Mouse (Mus musculus) embryonic facial prominence, embryonic 12.5 days (tissue): ENCODE measurements around the gene Adamts6. TPM values are rescaled to one million over a fixed set of nuclear protein-coding genes. Genes with fewer than 3 reads are reported as not detected.

ENCODE experiments used
- ATAC-seq: fragments of 200-750 bp; cut with Nextera tagmentation; 2 replicates; pipeline ENCODE4 v1.8.0; 2017; ENCODE audit not compliant: insufficient number of reproducible peaks, insufficient read depth, low FRiP score, low TSS enrichment
- H3K27ac ChIP-seq: fragments of 300-500 bp; sonication (generic); 2 replicates; pipeline ENCODE4 v1.5.1; 2016; ENCODE audit warnings: mild to moderate bottlenecking
- H3K27me3 ChIP-seq: fragments of 300-500 bp; sonication (generic); 2 replicates; pipeline ENCODE4 v1.6.1; 2016; ENCODE audit warnings: mild to moderate bottlenecking, moderate library complexity
- H3K36me3 ChIP-seq: fragments of 300-500 bp; sonication (generic); 2 replicates; pipeline ENCODE4 v1.6.1; 2016; ENCODE audit warnings: mild to moderate bottlenecking
- H3K4me1 ChIP-seq: fragments of 300-500 bp; sonication (generic); 2 replicates; pipeline ENCODE4 v1.6.1; 2016
- H3K4me2 ChIP-seq: fragments of 300-500 bp; sonication (generic); replicated peaks from 2 replicates; pipeline ENCODE4 v1.6.1; 2016; ENCODE audit warnings: mild to moderate bottlenecking, moderate library complexity
- H3K4me3 ChIP-seq: fragments of 300-500 bp; sonication (generic); 2 replicates; pipeline ENCODE4 v1.5.1; 2016; ENCODE audit warnings: mild to moderate bottlenecking
- H3K9ac ChIP-seq: fragments of 300-500 bp; sonication (generic); 2 replicates; pipeline ENCODE4 v1.6.1; 2016; ENCODE audit warnings: mild to moderate bottlenecking, moderate library complexity
- H3K9me3 ChIP-seq: fragments of 300-500 bp; sonication (generic); 2 replicates; pipeline ENCODE4 v1.6.1; 2016; ENCODE audit warnings: mild to moderate bottlenecking, moderate library complexity
- WGBS: fragments of 180-500 bp; shearing (Covaris S2); methylation state at CpG from one replicate; pipeline ENCODE4 v1.1.7; 2016; 5-methylcytosine and 5-hydroxymethylcytosine counted together
- polyA plus RNA-seq: library from polyadenylated mRNA; unstranded; fragments of >200 nt; fragmentation: Nextera tagmentation; extraction: Ambion mirVana; gene quantifications from 2 replicates; pipeline ENCODE4 v1.2.1, GENCODE M21; 2016

Gene Adamts6
- 5.1 and 5.4 TPM in 2 replicates for polyA plus RNA-seq

- Histone ChIP-seq H3K27ac (peak within 1 kb of the TSS; percentile 88), H3K4me1 (peaks cover 4% of the 10 kb centered on the region), H3K9me3 (no peaks in the 10 kb centered on the region), H3K4me3 (peak within 1 kb of the TSS; percentile 46), H3K4me2 (peak within 1 kb of the TSS; percentile 65), H3K9ac (peak within 1 kb of the TSS; percentile 48), H3K36me3 (no peaks in the 10 kb centered on the region), H3K27me3 (no peaks in the 10 kb centered on the region)
- ATAC-seq = no peak
- 1% methylated on average over 23 of the region's 23 CpGs for WGBS
Observed at GRCm38 (mm10) chr13:104287366-104288225, at the start of gene Adamts6. Gene Adamts6 (plus strand): TSS chr13:104287835.

- no peaks in the 10 kb centered on the region for H3K27me3 ChIP-seq
- no peaks in the 10 kb centered on the region for H3K9me3 ChIP-seq
- H3K36me3 ChIP-seq = no peaks in the 10 kb centered on the region
- H3K9ac ChIP-seq = no peak overlapping the region
- H3K4me3 ChIP-seq = no peak overlapping the region
- no peak overlapping the region for H3K4me2 ChIP-seq
- 88% methylated on average over 3 of the region's 3 CpGs for WGBS
- no peak for ATAC-seq
- H3K4me1 ChIP-seq = no peaks in the 10 kb centered on the region
- H3K27ac ChIP-seq = no peak overlapping the region
Observed at GRCm38 (mm10) chr13:104258997-104259396, 28.6 kb upstream of the Adamts6 start.

- Histone ChIP-seq H3K4me1 (peaks cover 4% of the 10 kb centered on the region), H3K9ac (no peak overlapping the region), H3K9me3 (no peaks in the 10 kb centered on the region), H3K27me3 (no peaks in the 10 kb centered on the region), H3K36me3 (no peaks in the 10 kb centered on the region), H3K4me3 (no peak overlapping the region), H3K27ac (no peak overlapping the region; the same call in 1 of the 2 replicates), H3K4me2 (peak overlapping the region; percentile 65; the same call in 1 of the 2 replicates)
- no peak for ATAC-seq
- 3% methylated on average over 2 of the region's 2 CpGs for WGBS
Observed at GRCm38 (mm10) chr13:104285031-104285431, 2.6 kb upstream of the Adamts6 start.

GRCm38 (mm10) chr13:104285737-104286311 lies 1.8 kb upstream of the Adamts6 start:
- Histone ChIP-seq H3K27ac (peak overlapping the region; percentile 74), H3K4me1 (peaks cover 4% of the 10 kb centered on the region), H3K9ac (peak overlapping the region; percentile 44; the same call in 1 of the 2 replicates), H3K9me3 (no peaks in the 10 kb centered on the region), H3K36me3 (no peaks in the 10 kb centered on the region), H3K4me3 (peak overlapping the region; percentile 46), H3K4me2 (peak overlapping the region; percentile 65), H3K27me3 (no peaks in the 10 kb centered on the region)
- 1% methylated on average over 10 of the region's 10 CpGs for WGBS
- ATAC-seq = no peak

- H3K9me3 ChIP-seq = no peaks in the 10 kb centered on the region
- H3K9ac ChIP-seq = peak overlapping the region; percentile 44; the same call in 1 of the 2 replicates
- WGBS = 2% methylated on average over 4 of the region's 4 CpGs
- peak overlapping the region; percentile 88 for H3K27ac ChIP-seq
- peaks cover 4% of the 10 kb centered on the region for H3K4me1 ChIP-seq
- H3K36me3 ChIP-seq = no peaks in the 10 kb centered on the region
- peak overlapping the region; percentile 46 for H3K4me3 ChIP-seq
- H3K4me2 ChIP-seq = peak overlapping the region; percentile 65
- ATAC-seq = no peak
- H3K27me3 ChIP-seq = no peaks in the 10 kb centered on the region
Observed at GRCm38 (mm10) chr13:104286336-104286735, 1.3 kb upstream of the Adamts6 start.

GRCm38 (mm10) chr13:104286897-104287309 lies 732 bp upstream of the Adamts6 start:
- Histone ChIP-seq H3K9ac (peak overlapping the region; percentile 48; the same call in 1 of the 2 replicates), H3K36me3 (no peaks in the 10 kb centered on the region), H3K4me2 (peak overlapping the region; percentile 65), H3K4me1 (peaks cover 4% of the 10 kb centered on the region), H3K27me3 (no peaks in the 10 kb centered on the region), H3K9me3 (no peaks in the 10 kb centered on the region), H3K4me3 (peak overlapping the region; percentile 46), H3K27ac (peak overlapping the region; percentile 88)
- ATAC-seq = peak; percentile 94
- 1% methylated on average over 10 of the region's 10 CpGs for WGBS

GRCm38 (mm10) chr13:104288226-104288859 lies 708 bp downstream of the Adamts6 start:
- Histone ChIP-seq H3K27ac (peak overlapping the region; percentile 88), H3K9ac (peak overlapping the region; percentile 48; the same call in 1 of the 2 replicates), H3K4me2 (peak overlapping the region; percentile 65), H3K4me3 (peak overlapping the region; percentile 46), H3K4me1 (peaks cover 4% of the 10 kb centered on the region), H3K36me3 (no peaks in the 10 kb centered on the region), H3K9me3 (no peaks in the 10 kb centered on the region), H3K27me3 (no peaks in the 10 kb centered on the region)
- WGBS = 1% methylated on average over 7 of the region's 7 CpGs
- ATAC-seq = peak; percentile 85

GRCm38 (mm10) chr13:104289176-104289575 lies 1.5 kb downstream of the Adamts6 start:
- ATAC-seq = no peak
- Histone ChIP-seq H3K4me1 (peaks cover 4% of the 10 kb centered on the region), H3K4me2 (peak overlapping the region; percentile 65; the same call in 1 of the 2 replicates)

GRCm38 (mm10) chr13:104295472-104295871 lies 7.8 kb downstream of the Adamts6 start:
- Histone ChIP-seq H3K4me3 (no peak overlapping the region), H3K27ac (no peak overlapping the region), H3K27me3 (no peaks in the 10 kb centered on the region), H3K36me3 (no peaks in the 10 kb centered on the region), H3K9me3 (no peaks in the 10 kb centered on the region), H3K9ac (no peak overlapping the region), H3K4me2 (no peak overlapping the region), H3K4me1 (no peaks in the 10 kb centered on the region)
- WGBS = 94% methylated on average over 1 of the region's 1 CpGs
- ATAC-seq = no peak

More at GRCm38 (mm10) chr13:104289176-104289575, 1.5 kb downstream of the Adamts6 start:
- Histone ChIP-seq H3K9ac (no peak overlapping the region), H3K4me3 (no peak overlapping the region), H3K9me3 (no peaks in the 10 kb centered on the region), H3K27ac (no peak overlapping the region), H3K36me3 (no peaks in the 10 kb centered on the region), H3K27me3 (no peaks in the 10 kb centered on the region)

GRCm38 (mm10) chr13:104329336-104329735 lies 41.7 kb downstream of the Adamts6 start:
- Histone ChIP-seq H3K9me3 (no peaks in the 10 kb centered on the region), H3K27ac (no peak overlapping the region)

GRCm38 (mm10) chr13:104329742-104330141 lies 42.1 kb downstream of the Adamts6 start:
- H3K9me3 ChIP-seq = no peaks in the 10 kb centered on the region
- H3K27ac ChIP-seq = no peak overlapping the region
- H3K36me3 ChIP-seq = peaks cover 8% of the 10 kb centered on the region; the same call in 1 of the 2 replicates
- no peak overlapping the region for H3K4me2 ChIP-seq
- H3K9ac ChIP-seq = no peak overlapping the region
- no peak for ATAC-seq
- no peaks in the 10 kb centered on the region for H3K27me3 ChIP-seq
- no peak overlapping the region for H3K4me3 ChIP-seq
- 92% methylated on average over 2 of the region's 2 CpGs for WGBS
- H3K4me1 ChIP-seq = no peaks in the 10 kb centered on the region

More at GRCm38 (mm10) chr13:104329336-104329735, 41.7 kb downstream of the Adamts6 start:
- H3K27me3 ChIP-seq = no peaks in the 10 kb centered on the region
- no peaks in the 10 kb centered on the region for H3K4me1 ChIP-seq
- peaks cover 8% of the 10 kb centered on the region; the same call in 1 of the 2 replicates for H3K36me3 ChIP-seq
- H3K4me2 ChIP-seq = no peak overlapping the region
- ATAC-seq = no peak
- H3K4me3 ChIP-seq = no peak overlapping the region
- 93% methylated on average over 3 of the region's 3 CpGs for WGBS
- no peak overlapping the region for H3K9ac ChIP-seq
